Mouse (Mus musculus): ENCODE results near the gene Zfhx3. TPM values are rescaled to one million over a fixed set of nuclear protein-coding genes. Genes with fewer than 3 reads are reported as not detected.

Zfhx3 gene
- polyA plus RNA-seq, 1 experiment from 2014 or later: 6.2 TPM

GRCm38 (mm10) chr8:108708833-108709387 lies 766.5 kb downstream of the Zfhx3 start:
- Histone ChIP-seq H3K36me3 (no peaks in the 10 kb centered on the region), H3K4me2 (0 out of 2 replicates have a peak overlapping the region, but pooled peaks have one; percentile 28), H3K9ac (peak overlapping the region; percentile 29), H3K4me3 (no peak overlapping the region), H3K9me3 (no peaks in the 10 kb centered on the region), H3K27me3 (replicated peaks) (no peaks in the 10 kb centered on the region), H3K27ac (replicated peaks) (peak overlapping the region; percentile 2; the same call in 1 of the 2 replicates), H3K4me1 (peaks cover 82% of the 10 kb centered on the region)
- no peak for ATAC-seq (ENCODE audit: extremely low read depth, insufficient number of reproducible peaks, low FRiP score, low TSS enrichment)
- WGBS: 33% methylated on average over 8 of the region's 8 CpGs

DNA sequence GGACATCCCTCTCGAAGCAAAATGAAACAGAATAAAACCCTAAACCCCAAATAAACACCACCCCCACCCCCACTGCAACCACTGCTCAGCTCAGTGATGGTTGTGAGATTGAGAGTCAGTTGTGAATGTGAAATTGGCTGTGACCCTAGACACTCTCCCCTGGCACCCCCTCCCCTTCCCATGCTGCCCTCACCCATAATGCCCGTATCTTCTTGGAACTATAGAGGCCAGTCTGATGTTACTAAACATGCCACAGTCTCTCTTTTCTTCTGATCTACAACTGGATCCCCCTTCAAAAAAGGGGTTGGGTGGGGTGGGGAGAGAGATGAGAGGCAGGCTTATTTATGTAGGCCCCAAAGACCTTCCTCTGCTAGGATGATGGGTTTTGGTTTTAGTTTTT lies 767.0 kb downstream of the Zfhx3 start:
- ATAC-seq (ENCODE audit: extremely low read depth, insufficient number of reproducible peaks, low FRiP score, low TSS enrichment): no peak
- H3K9ac ChIP-seq: peak overlapping the region; percentile 63
- H3K4me1 ChIP-seq: peaks cover 88% of the 10 kb centered on the region
- no peak overlapping the region for H3K4me3 ChIP-seq
- 0 out of 2 replicates have a peak overlapping the region, but pooled peaks have one; percentile 2 for H3K27ac ChIP-seq (replicated peaks)
- no peaks in the 10 kb centered on the region for H3K27me3 ChIP-seq (replicated peaks)
- 0 out of 2 replicates have a peak overlapping the region, but pooled peaks have one; percentile 5 for H3K4me2 ChIP-seq
- no peaks in the 10 kb centered on the region for H3K36me3 ChIP-seq
- H3K9me3 ChIP-seq: no peaks in the 10 kb centered on the region
- 54% methylated on average over 2 of the region's 2 CpGs for WGBS

- 39% methylated on average over 13 of the region's 13 CpGs for WGBS
- H3K4me1 ChIP-seq: peaks cover 88% of the 10 kb centered on the region
- no peaks in the 10 kb centered on the region for H3K36me3 ChIP-seq
- ATAC-seq (ENCODE audit: extremely low read depth, insufficient number of reproducible peaks, low FRiP score, low TSS enrichment): no peak
- H3K27me3 ChIP-seq (replicated peaks): no peaks in the 10 kb centered on the region
- no peaks in the 10 kb centered on the region for H3K9me3 ChIP-seq
- H3K9ac ChIP-seq: peak overlapping the region; percentile 63
- no peak overlapping the region for H3K4me3 ChIP-seq
- peak overlapping the region; percentile 24 for H3K4me2 ChIP-seq
- H3K27ac ChIP-seq (replicated peaks): peak overlapping the region; percentile 91
Observed at GRCm38 (mm10) chr8:108709928-108710606, 767.6 kb downstream of the Zfhx3 start.

DNA sequence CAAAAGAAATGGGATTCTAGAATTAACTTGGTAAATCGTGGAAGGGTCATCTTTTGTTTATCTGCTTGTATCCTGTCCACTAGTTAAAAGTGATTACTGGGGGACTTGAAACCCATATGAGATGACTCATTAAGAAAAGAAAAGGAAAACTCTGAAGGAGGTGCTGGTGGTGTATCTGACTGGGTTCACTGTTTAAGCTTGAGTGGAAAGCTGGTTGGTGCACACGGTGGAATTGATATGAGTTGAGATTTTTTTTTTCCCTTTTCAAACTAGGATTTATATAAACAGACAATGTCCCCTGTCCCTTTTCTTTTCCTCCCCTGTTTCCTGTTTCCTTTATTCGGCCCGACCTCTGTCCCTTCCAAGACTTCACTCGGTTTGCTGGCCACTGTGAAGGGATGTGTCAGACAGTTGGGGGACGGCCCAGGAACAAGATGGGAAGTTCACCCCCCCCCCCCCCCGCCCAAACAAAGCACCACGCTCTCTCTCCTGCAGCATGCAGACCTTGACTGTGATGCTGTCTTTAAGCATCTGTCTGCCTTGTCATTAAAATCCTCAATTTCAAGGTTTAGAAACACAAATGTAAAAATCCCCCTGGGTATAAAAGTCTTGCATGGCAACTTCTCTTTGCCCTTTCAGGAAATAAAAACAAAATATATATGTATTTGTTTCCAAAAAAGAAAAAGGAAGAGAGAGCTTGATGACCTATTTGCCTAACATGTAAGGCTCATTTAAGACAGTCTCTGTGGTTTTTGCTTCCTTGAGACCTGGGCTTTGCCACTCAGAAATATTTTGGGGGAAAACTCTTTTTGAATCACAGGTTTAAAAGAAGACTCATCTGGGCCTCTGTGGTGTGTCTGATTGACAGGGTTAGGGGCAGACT lies 768.4 kb downstream of the Zfhx3 start:
- H3K27me3 ChIP-seq (replicated peaks): no peaks in the 10 kb centered on the region
- H3K9me3 ChIP-seq: no peaks in the 10 kb centered on the region
- WGBS: 13% methylated on average over 8 of the region's 8 CpGs
- H3K4me3 ChIP-seq: no peak overlapping the region
- H3K27ac ChIP-seq (replicated peaks): peak overlapping the region; percentile 91
- H3K9ac ChIP-seq: peak overlapping the region; percentile 96
- no peaks in the 10 kb centered on the region for H3K36me3 ChIP-seq
- no peak for ATAC-seq (ENCODE audit: extremely low read depth, insufficient number of reproducible peaks, low FRiP score, low TSS enrichment)
- H3K4me2 ChIP-seq: peak overlapping the region; percentile 96
- H3K4me1 ChIP-seq: peaks cover 91% of the 10 kb centered on the region

DNA sequence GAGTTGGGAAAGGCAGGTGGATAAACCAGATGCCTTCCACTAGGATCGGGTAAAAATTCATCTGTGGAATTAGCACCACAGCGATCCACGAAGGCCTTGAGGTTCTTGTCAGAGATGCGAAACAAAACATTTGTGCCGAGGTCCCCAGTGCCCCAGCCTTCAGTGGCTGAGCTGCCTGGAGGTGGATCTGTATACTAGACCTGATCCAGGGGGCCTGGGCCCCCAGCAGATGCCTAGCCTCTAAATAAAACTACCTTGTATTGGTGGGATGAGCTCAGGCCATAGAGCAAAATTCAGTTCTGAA lies 769.0 kb downstream of the Zfhx3 start:
- no peak for ATAC-seq (ENCODE audit: extremely low read depth, insufficient number of reproducible peaks, low FRiP score, low TSS enrichment)
- Histone ChIP-seq H3K4me2 (peak overlapping the region; percentile 96), H3K4me1 (peaks cover 93% of the 10 kb centered on the region), H3K9me3 (no peaks in the 10 kb centered on the region), H3K9ac (peak overlapping the region; percentile 96), H3K36me3 (no peaks in the 10 kb centered on the region), H3K27ac (replicated peaks) (peak overlapping the region; percentile 91), H3K27me3 (replicated peaks) (no peaks in the 10 kb centered on the region), H3K4me3 (no peak overlapping the region)
- 28% methylated on average over 5 of the region's 5 CpGs for WGBS

GRCm38 (mm10) chr8:108712001-108712411 lies 769.6 kb downstream of the Zfhx3 start:
- no peak for ATAC-seq (ENCODE audit: extremely low read depth, insufficient number of reproducible peaks, low FRiP score, low TSS enrichment)
- Histone ChIP-seq H3K27me3 (replicated peaks) (no peaks in the 10 kb centered on the region), H3K9me3 (no peaks in the 10 kb centered on the region), H3K27ac (replicated peaks) (peak overlapping the region; percentile 91), H3K9ac (peak overlapping the region; percentile 96), H3K4me2 (peak overlapping the region; percentile 96), H3K4me3 (peak overlapping the region; percentile 33), H3K4me1 (peaks cover 93% of the 10 kb centered on the region), H3K36me3 (no peaks in the 10 kb centered on the region)
- 18% methylated on average over 14 of the region's 14 CpGs for WGBS

- no peak for ATAC-seq (ENCODE audit: extremely low read depth, insufficient number of reproducible peaks, low FRiP score, low TSS enrichment)
- H3K4me2 ChIP-seq: peak overlapping the region; percentile 96
- H3K4me1 ChIP-seq: peaks cover 93% of the 10 kb centered on the region
- no peaks in the 10 kb centered on the region for H3K36me3 ChIP-seq
- WGBS: 34% methylated on average over 4 of the region's 4 CpGs
- H3K9ac ChIP-seq: peak overlapping the region; percentile 96
- H3K9me3 ChIP-seq: no peaks in the 10 kb centered on the region
- H3K27ac ChIP-seq (replicated peaks): peak overlapping the region; percentile 91
- no peaks in the 10 kb centered on the region for H3K27me3 ChIP-seq (replicated peaks)
- peak overlapping the region; percentile 33; the same call in 1 of the 2 replicates for H3K4me3 ChIP-seq
Observed at GRCm38 (mm10) chr8:108712607-108713006, 770.2 kb downstream of the Zfhx3 start.

- Histone ChIP-seq H3K4me2 (peak overlapping the region; percentile 96), H3K27me3 (replicated peaks) (no peaks in the 10 kb centered on the region), H3K36me3 (no peaks in the 10 kb centered on the region), H3K4me3 (peak overlapping the region; percentile 78), H3K27ac (replicated peaks) (peak overlapping the region; percentile 91), H3K9me3 (no peaks in the 10 kb centered on the region), H3K4me1 (peaks cover 93% of the 10 kb centered on the region), H3K9ac (peak overlapping the region; percentile 96)
- 22% methylated on average over 19 of the region's 19 CpGs for WGBS
- no peak for ATAC-seq (ENCODE audit: extremely low read depth, insufficient number of reproducible peaks, low FRiP score, low TSS enrichment)
Observed at GRCm38 (mm10) chr8:108713346-108714142, 771.1 kb downstream of the Zfhx3 start.

DNA sequence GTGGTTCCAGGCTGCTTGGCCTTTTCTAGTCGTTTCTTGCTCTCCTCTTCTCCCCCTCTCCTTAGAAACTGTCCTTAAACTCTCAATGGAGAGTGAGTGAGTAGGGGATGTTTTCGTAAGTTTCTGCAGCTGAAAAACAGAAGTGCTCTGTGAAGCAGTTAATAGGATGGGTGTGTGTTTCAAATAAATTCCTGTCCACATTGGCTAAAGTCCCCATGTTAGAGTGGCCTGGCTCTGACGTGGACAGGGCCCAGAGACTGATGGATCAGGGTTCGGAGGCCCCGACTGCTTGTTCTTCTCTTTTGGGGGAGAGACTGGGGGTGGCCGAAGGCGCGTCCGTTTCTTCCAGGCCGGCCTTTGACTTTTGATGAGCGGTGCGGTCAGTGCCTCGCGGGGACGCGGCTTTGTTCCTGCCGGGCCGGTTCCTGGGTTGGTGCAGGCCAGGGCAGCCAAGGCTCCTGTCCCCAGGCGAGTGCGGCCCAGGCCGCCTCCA lies 771.7 kb downstream of the Zfhx3 start:
- ATAC-seq (ENCODE audit: extremely low read depth, insufficient number of reproducible peaks, low FRiP score, low TSS enrichment): peak; percentile 14; the same call in 1 of the 2 replicates
- no peaks in the 10 kb centered on the region for H3K9me3 ChIP-seq
- H3K27ac ChIP-seq (replicated peaks): peak overlapping the region; percentile 91
- H3K4me3 ChIP-seq: peak overlapping the region; percentile 78
- peak overlapping the region; percentile 96 for H3K9ac ChIP-seq
- H3K4me2 ChIP-seq: peak overlapping the region; percentile 96
- H3K36me3 ChIP-seq: no peaks in the 10 kb centered on the region
- peaks cover 90% of the 10 kb centered on the region for H3K4me1 ChIP-seq
- WGBS: 4% methylated on average over 21 of the region's 21 CpGs
- no peaks in the 10 kb centered on the region for H3K27me3 ChIP-seq (replicated peaks)

GRCm38 (mm10) chr8:108714636-108715415 lies 772.4 kb downstream of the Zfhx3 start:
- peak overlapping the region; percentile 96 for H3K4me2 ChIP-seq
- peak; percentile 40; the same call in 1 of the 2 replicates for ATAC-seq (ENCODE audit: extremely low read depth, insufficient number of reproducible peaks, low FRiP score, low TSS enrichment)
- WGBS: 0% methylated on average over 44 of the region's 84 CpGs
- peak overlapping the region; percentile 96 for H3K9ac ChIP-seq
- no peaks in the 10 kb centered on the region for H3K27me3 ChIP-seq (replicated peaks)
- H3K27ac ChIP-seq (replicated peaks): peak overlapping the region; percentile 91
- H3K36me3 ChIP-seq: no peaks in the 10 kb centered on the region
- peaks cover 86% of the 10 kb centered on the region for H3K4me1 ChIP-seq
- peak overlapping the region; percentile 78 for H3K4me3 ChIP-seq
- H3K9me3 ChIP-seq: no peaks in the 10 kb centered on the region
